Mouse (Mus musculus) heart, postnatal 0 days (tissue): ENCODE results near the gene Kat6b.

ENCODE experiments used
- CTCF ChIP-seq: IDR thresholded peaks from 2 replicates; pipeline ENCODE4 v1.5.1; 2016; ENCODE audit warnings: antibody characterized with exemption, control low read depth, low read depth
- EP300 ChIP-seq: IDR thresholded peaks from 2 replicates; pipeline ENCODE4 v1.6.1; 2016; ENCODE audit warnings: antibody characterized with exemption, low read depth

- TF ChIP-seq EP300 (no peak), CTCF (no peak)
Observed at GRCm38 (mm10) chr14:21585491-21586251, 104.4 kb downstream of the Kat6b start.
